Mouse (Mus musculus) kidney, postnatal 25 days (tissue): ENCODE measurements around the gene Ifna6.

ENCODE experiments used
- DNase-seq, 2 experiments: peaks; one replicate each; pipeline ENCODE4 v3.0.0; 2021; ENCODE audit warnings: mixed read lengths in 2 of 2

Ifna6 gene

DNA sequence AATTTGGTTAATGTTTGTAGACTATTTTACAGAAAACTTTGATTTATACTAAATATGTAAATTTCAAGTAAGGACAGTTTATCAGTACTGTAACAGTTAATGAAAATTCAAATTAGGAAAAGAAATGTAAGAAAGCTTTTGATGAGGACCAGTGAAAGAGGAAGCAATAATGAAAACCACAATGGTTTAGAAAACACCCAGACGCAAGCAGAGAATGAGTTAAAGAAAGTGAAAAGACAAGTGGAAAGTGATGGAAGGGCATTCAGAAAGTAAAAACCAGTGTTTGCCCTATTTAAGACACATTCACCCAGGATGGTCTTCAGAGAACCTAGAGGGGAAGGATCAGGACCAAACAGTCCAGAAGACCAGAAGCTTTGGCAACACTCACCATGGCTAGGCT lies 22.5 kb downstream of the Ifna6 start, which contains the start of gene Ifna1:
Ifna1 (plus strand) TSS at position 390 of the 400 bp plus-strand sequence.
- DNase-seq, result no peak

DNA sequence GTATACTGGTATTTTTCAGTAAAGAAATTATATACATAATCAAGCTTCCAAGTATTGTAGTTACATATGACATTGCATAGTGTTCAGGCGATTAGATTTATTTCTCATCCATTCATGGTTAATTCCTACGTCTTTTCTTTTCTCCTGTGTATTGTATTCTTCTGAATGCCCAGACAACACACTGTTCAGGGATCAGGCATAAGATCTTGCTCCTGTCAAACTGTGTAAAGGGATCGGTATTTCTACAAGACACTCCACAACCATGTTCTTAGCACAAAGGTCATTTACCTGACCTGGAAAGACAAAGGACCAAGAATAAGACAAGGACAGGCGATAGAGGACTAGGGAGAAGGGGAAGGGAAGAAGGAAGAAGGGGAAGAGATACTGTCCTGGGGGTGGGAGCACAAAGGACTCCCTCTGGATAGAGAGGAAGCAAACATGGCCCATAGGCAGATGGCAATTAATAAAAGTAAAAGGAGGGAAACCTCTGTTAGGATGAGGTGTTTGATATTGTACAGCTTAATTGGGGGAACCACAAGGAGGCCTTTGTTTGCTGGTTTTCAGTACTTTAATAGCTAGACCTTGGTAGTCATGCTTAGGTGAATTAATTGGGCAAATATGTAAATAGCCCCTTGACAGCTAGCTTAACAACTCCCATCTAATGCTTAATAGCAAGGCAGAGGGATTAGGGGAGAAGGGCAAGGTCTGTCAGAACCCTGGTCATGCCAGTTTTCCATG lies 24.0 kb downstream of the Ifna6 start:
- no peak for DNase-seq

DNA sequence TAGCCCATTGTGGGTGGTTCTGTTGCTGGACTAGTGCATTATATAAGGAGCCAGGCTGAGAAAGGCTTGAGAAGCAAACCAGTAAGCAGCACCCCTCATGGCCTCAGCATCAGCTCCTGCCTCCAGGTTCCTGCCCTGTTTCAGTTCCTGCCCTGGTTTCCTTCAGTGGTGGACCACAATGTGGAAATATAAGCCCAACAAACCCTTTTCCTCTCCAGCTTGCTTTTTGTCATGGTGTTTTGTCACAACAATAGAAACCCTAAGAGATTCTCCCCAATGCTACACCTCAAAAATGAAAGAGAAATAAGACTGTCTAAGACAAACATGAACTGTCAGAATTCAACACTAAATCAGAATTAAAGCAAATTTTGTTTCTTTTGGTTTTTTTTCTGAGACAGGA lies 32.0 kb downstream of the Ifna6 start:
- DNase-seq, result no peak

DNA sequence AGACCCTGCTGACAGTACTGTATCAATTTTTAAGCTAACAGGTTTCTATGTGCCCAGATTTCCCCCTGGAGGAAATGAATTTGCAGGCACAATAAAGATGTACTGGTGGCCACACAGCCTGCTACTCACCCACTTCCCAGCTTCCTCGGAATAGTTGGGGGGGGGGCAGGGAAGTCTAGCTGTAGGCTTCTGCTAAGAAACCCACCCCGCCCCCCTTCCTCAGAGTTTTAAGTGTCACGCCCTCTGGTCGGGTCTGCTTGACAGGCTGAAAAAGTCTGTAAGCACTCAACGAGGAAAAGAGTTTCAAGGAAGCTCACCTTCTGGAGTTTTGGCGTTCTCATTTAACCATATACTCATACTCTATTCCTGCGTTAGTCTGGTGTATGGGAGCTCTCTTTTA lies 36.1 kb downstream of the Ifna6 start:
- DNase-seq, result no peak

DNA sequence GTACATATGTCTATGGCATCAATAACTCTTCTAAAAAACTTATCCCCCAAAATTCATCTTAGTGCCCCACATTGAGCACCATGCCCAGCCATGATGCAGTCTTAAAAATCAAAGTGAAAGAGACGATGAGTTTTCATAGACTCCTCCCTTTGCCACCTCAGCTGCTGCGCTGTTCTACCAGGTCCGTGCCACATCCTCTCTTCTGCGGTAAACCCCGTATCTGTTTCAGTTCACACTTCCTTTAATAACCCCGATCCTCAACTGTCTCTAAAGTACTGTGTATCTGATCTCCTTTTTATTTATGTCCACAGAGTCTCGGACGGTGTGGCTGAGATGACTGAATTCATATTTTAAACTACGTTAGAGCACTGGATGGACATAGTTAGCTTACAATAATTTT lies 37.4 kb downstream of the Ifna6 start:
- no peak for DNase-seq

DNA sequence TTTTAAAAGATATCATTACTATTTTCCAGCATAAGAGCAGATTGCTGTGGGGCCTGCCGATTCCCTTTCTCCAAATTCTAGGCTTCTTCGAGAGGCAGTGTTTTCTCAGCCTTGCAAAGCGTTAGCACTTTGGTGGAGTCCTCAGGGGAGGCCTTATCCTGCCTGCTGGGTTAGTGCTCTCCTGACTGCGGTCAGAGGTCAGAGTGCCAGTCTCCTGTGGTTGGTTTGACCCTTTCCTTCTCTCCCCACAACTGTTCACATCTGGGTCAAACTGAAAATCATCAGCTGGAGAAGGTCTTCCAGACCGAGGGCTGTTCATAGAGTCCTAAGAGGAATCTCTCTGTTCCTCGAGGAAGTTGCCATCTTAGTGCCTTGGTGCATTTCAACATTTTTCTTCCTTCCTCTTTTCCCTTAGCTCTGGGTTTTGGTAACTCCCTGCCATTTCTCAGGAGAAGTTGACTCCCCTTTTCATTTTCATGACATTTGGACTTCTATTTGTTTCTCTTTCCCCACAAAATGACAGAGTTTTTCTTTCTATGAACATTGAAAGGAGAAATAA lies 37.9 kb downstream of the Ifna6 start:
- DNase-seq, result peak in 1 of 2 experiments; percentile 7

DNA sequence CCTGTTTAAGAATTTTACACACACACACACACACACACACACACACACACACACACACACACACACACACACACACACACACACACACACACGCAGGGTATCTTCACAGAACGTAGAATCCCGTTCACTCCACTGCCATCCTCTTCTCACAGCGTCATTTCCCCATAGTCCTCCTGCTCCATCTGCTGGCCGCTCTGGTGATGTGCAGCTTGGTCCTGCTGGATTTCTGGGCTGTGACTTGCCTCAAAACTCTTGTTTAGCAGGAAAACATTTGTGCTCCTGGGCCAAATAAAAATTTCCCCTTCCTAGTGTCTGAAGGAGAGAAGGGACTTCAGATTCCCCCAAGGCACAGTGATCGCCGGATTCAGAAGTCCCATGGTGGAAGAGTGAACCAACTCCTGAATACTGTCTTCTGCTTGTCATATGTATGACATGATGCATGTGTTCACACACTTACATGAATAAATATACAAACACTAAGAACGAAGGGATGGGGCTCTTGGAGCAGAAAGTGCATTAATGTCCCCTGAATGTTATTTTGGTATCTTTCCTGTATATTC lies 40.2 kb downstream of the Ifna6 start:
- peak; percentile 73 to 79 for DNase-seq

DNA sequence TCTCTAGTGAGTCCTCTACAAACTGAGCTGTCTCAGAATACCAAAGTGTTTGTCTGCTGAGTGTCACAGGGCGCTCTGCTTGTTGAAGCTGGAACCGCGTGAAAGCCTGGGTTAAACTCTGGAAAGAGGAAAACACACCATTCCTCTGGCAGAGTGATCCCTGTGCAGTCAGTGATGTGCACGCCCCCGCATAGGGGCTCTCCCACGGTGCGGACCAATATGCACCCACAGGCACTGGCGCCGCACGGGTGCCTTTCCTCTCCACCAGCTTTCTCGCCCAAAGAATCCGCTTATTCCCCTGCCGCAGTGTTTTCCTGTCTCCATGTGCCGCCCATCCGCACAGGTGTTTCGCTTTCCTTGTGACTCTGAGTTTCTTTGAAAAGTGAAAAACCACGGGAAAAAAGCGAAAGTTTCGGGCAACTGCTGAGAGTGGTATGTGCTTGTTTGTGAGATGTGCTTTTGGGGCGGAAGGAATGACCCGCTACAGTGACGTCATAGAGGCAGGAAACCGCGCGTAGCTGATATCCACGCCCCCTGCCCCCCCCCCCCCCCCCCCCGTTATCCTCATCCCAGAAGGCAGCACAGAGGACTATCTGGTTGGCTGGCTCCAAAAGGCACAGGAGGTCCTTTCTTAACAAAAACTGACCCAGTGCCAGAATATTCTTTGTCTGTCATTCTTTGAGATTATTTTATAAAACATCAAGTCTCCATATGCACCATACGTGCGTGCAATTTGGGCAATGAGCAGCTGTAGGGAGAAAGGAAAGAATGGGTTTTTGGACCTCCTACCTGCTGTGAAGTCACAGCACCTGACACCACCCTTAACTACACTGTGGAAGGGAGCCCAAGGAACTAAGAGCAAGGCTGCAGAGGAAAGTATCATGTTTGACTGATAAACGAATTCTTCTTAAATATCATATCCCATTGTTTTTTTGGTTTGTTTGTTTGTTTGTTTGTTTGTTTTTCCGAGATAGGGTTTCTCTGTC lies 41.0 kb downstream of the Ifna6 start:
- DNase-seq, result peak; percentile 15 to 42

DNA sequence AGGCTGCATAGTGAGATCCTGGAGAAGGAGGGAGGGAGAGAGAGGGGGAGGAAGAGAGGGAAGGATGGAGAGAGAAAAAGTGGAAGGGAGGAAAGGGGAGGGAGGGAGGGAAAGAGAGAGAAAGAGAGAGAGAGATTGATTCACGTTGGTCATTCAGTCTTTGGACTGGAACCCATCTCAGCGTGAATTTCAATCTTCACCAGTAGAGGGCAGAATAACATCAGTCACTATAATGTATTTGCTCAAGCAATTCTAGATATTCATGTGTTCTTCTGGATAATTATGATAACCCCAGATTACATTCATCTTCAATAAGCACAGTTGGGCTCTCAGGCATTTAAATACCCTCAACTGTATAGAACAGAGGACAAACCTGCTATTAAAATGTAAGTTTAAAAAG lies 45.5 kb downstream of the Ifna6 start:
- peak in 1 of 2 experiments; percentile 24 for DNase-seq

DNA sequence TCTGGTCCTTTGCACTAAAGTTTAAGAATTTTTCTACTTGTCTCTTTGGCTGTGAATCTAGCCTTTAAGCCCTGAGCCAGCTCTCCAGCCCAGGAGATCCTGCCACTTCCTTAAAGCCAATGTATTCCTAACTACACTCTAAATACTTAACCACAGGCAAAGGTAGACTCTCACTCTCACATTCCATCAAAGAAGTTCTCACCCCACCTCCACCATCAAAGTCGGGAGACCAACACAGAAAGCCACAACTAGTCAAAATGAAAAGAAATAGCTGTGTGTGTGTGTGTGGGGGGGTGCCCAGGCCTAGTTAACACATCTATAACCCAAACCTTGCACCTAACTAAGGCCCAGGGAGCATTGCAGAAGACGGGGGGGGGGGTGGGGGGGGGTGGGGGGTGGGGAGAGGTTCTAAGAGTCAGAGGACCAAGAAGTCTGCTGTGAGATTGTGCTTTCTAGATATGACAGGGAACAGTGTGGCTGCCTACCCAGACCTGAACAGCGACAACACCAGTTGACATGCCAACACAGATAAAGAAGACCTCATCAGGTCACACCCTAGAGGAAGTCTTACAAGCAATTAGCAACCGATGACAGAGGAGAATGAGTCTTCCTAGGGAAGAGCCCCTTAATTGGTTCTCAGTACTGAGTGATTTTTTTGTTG lies 48.3 kb downstream of the Ifna6 start:
- no peak for DNase-seq

DNA sequence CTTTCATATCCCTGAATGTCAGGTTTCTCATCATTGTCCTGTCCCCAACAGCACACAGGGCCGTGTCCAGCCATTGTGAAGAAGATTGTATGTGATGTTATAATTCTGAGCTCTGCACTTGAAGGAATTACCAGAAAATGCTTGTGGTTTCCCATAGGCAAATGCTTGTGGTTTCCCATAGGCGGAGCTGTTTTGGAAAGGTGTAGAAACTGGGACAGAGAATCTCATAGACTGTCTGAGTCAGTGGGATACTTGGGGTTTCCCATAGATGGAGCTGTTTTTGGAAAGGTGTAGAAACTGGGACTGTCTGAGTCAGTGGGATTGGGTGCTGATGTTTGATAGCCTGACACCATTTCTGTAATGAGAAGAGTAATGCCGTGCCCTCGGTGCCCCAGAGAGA lies 49.3 kb downstream of the Ifna6 start:
- DNase-seq, result no peak
